Mouse (Mus musculus): ENCODE data around the gene Stk17b. TPM values are rescaled to one million over a fixed set of nuclear protein-coding genes. Genes with fewer than 3 reads are reported as not detected.
"Not testable (repeated sequence)": the region's sequence is repeated elsewhere in the genome, so short reads cannot be mapped to it uniquely, and the experiment has no call there.

The Stk17b gene
- total RNA-seq, 2 experiments from 2014 or later = 4.6 to 5.8 TPM

DNA sequence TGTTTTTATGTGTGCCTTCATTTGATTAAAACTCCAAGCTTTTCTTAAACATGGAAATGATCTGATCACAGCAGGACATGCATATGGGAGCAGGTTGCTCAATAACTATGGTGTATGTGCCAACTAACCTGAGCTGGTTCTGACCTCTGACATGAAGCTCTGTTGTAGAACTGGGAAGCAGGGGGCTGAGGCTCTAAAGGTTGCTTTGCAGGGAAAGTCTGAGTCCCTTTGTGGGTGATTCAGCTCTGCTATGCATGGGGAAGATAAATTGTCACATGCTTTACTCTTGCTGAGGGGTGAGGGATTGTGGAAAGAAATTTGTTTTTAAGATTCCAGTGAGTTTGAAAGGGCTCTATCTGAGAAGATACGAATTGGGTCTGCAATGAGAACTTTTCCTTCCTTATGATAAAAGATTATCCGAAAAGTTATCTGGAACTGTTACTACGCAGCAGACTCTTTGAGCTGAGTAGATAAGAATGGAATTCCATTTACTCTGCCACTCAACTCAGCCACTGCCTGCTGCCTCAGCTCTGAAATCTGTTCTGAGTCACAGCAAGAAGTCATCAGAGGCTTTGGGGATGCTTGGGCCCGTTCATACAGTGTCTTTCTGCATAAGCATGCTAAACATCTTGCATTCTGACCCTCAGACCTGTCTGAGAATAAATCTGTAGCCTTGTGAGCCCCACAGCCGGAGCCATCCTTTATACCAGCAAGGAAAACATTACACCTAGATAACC lies 56.4 kb downstream of the Stk17b start:
- DNase-seq = no peak

- DNase-seq = no peak
These were observed 58.1 kb downstream of the Stk17b start for GRCm38 (mm10) chr1:53726883-53727282.

DNA sequence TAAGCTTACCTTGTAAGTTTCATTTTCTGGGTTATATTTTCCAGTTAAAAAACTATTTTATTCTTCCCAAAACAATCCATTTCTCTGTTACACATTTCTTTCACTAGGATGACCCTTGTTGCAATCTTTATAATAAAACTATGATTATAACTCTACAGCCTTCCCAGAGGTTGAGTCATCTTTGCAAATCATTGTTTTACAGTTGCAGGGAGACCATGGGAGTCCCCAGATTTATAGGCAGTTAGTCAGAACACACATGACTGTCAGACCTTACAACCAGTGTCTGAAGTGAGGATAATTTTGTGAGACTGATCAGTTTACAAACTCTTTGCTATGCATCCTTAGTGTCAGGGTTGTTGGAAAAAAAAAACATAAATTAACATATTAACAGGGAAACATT lies 63.7 kb downstream of the Stk17b start:
- DNase-seq = no peak

- no peak for DNase-seq
These were observed 64.2 kb downstream of the Stk17b start for GRCm38 (mm10) chr1:53720601-53721351.

DNA sequence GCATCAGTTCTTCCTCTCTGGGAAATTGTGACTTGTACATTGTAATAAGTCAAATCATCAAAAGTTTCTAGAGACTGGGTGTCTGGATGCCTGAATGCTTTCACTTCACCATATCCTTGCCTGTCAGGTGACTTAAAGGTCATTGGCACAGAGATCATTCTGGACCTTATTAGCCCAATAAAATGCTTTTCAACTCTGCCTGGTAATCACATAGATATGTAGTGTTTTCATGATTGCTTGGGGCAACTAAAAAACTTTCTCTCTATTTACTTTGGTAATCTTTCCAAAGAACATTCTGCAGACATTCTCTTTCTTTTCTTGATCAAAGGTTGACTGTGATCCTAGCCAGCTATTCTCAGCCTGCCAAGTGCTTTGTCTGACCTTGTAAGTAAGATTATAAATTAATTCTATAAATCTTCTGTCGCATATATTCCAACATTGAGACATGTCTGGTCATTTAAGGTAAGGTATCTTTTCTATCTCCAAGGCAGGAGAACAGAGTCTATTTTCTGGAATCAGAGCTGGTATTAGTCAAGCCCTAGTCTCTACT lies 69.0 kb downstream of the Stk17b start:
- DNase-seq = no peak

- no peak for DNase-seq
These were observed 69.6 kb downstream of the Stk17b start for GRCm38 (mm10) chr1:53715446-53715845.

GRCm38 (mm10) chr1:53713383-53713782 lies 71.6 kb downstream of the Stk17b start:
- DNase-seq = not testable (repeated sequence)

GRCm38 (mm10) chr1:53711069-53711468 lies 74.0 kb downstream of the Stk17b start:
- no peak for DNase-seq

DNA sequence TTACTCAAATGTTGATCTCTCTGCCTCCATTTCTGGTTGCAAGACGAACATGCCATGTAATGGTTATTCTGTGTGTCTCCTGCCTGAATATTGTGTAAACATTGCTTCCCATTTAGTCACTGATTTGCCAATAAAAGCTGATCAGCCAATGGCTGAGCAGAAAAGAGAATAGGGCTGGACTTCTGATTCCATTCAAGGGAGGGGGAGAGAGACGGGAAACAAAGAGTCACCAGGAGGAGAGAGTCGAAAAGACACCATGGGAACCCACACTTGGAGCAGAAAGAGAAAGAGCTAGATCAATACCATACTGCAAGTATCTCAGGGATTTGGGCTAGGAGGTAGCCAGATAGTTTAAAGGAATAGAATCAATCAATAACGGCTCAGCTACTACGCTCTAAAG lies 75.4 kb downstream of the Stk17b start:
- DNase-seq = not testable (repeated sequence)

- DNase-seq = peak; percentile 7
These were observed 78.3 kb downstream of the Stk17b start, which contains the start of gene Dnah7a for GRCm38 (mm10) chr1:53706431-53707361. Gene Dnah7a (minus strand): TSS chr1:53706784.

Other genes starting within 250 kb of the Stk17b start
- gene Dnah7a, start 78.4 kb downstream of the Stk17b start, total RNA-seq (2021) = not detected